ENCODE assay signal across 21 mouse cellular contexts in the genomic region with DNA sequence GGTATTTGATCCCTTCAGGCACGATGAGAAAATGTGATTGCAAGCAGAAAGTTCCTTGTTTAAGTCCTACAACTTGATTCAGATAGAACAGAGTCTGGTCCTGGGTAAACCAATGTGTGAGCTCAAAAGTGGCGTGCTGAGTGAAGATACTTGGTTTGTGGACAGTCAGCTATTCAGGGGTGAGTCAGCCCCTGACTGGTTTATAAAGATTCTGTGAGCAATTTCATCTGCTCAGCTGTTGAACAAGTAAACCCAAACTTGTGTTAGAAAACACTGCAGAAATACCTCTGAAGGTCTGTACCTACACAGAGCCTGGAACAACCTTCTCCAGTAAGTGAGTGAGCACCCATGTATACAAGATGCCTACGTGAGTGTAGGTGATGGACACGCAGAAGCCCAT.
DNase-seq lines count a peak whose midpoint lies in the region; ATAC-seq lines count a peak whose summit lies in the region.
"Had no signal": no experiment of that assay in that cellular context is flagged by ENCODE, and none has a peak within 500 bp of the region (broad histone marks: within the 10 kb centered on the region; RNA-seq: fewer than 3 reads in every experiment).

No protein-coding gene starts in this region.

- no peak overlapping the region for H3K9ac ChIP-seq in hindbrain, embryonic 13.5 days
- H3K9ac ChIP-seq in midbrain, embryonic 12.5 days (replicated peaks), result no peak overlapping the region
- H3K9ac ChIP-seq in midbrain, embryonic 15.5 days, result no peak overlapping the region
- H3K9ac ChIP-seq: embryonic facial prominence, embryonic 12.5 days; forebrain, postnatal 0 days; neural tube, embryonic 12.5 days had no signal

- ATAC-seq in hindbrain, embryonic 13.5 days (ENCODE audit: low FRiP score), result no peak
- ATAC-seq in midbrain, embryonic 12.5 days (ENCODE audit: low FRiP score, low read depth), result no peak
- no peak for ATAC-seq in midbrain, embryonic 15.5 days (replicated peaks)
- ATAC-seq: forebrain, postnatal 0 days had no signal

- peak overlapping the region; percentile 83 for H3K27ac ChIP-seq in hindbrain, embryonic 10.5 days
- no peak overlapping the region for H3K27ac ChIP-seq in hindbrain, embryonic 13.5 days
- peak overlapping the region; percentile 20; the same call in 1 of the 2 replicates for H3K27ac ChIP-seq in midbrain, embryonic 12.5 days (replicated peaks)
- no peak overlapping the region for H3K27ac ChIP-seq in midbrain, embryonic 15.5 days
- H3K27ac ChIP-seq: embryonic facial prominence, embryonic 12.5 days; gastrocnemius, adult 2 months; heart, adult 2 months; left cerebral cortex, adult 2 months; limb, embryonic 10.5 days; neural tube, embryonic 12.5 days had no signal

- peak; percentile 45 for DNase-seq in adrenal gland, adult 2 months
- no peak for DNase-seq in adrenal gland, adult 18-20 months (ENCODE audit: low spot score in 2 of 2)
- peak; percentile 3 for DNase-seq in hindbrain, embryonic 10.5 days (ENCODE audit: low spot score)
- DNase-seq in cerebellum, postnatal 4 days (ENCODE audit: low spot score in 2 of 2), result no peak
- no peak for DNase-seq in gastrocnemius, postnatal 25 days
- DNase-seq: cerebellum, adult 9-11 months; forebrain, postnatal 0 days; gastrocnemius, adult 2 months; heart, adult 2 months; heart, postnatal 36 days; lung, adult 2 months; lung, postnatal 4 days had no signal

- H3K4me3 ChIP-seq in hindbrain, embryonic 10.5 days, result no peak overlapping the region
- no peak overlapping the region for H3K4me3 ChIP-seq in hindbrain, embryonic 13.5 days
- no peak overlapping the region for H3K4me3 ChIP-seq in midbrain, embryonic 12.5 days
- no peak overlapping the region for H3K4me3 ChIP-seq in midbrain, embryonic 15.5 days
- H3K4me3 ChIP-seq: embryonic facial prominence, embryonic 12.5 days; gastrocnemius, adult 2 months; heart, adult 2 months; left cerebral cortex, adult 2 months; limb, embryonic 10.5 days; neural tube, embryonic 12.5 days had no signal

- peaks cover 45% of the 10 kb centered on the region for H3K27me3 ChIP-seq in hindbrain, embryonic 10.5 days (ENCODE audit: insufficient read depth, poor library complexity, severe bottlenecking)
- H3K27me3 ChIP-seq in hindbrain, embryonic 13.5 days, result peaks cover 6% of the 10 kb centered on the region; the same call in 1 of the 2 replicates
- peaks cover 22% of the 10 kb centered on the region; the same call in 1 of the 2 replicates for H3K27me3 ChIP-seq in midbrain, embryonic 12.5 days
- H3K27me3 ChIP-seq in midbrain, embryonic 15.5 days (replicated peaks), result no peaks in the 10 kb centered on the region
- H3K27me3 ChIP-seq: CH12.LX; neural tube, embryonic 12.5 days had no signal

- H3K4me2 ChIP-seq in hindbrain, embryonic 13.5 days, result no peak overlapping the region
- H3K4me2 ChIP-seq in midbrain, embryonic 12.5 days (replicated peaks), result no peak overlapping the region
- no peak overlapping the region for H3K4me2 ChIP-seq in midbrain, embryonic 15.5 days
- H3K4me2 ChIP-seq: embryonic facial prominence, embryonic 12.5 days; liver, embryonic 11.5 days; neural tube, embryonic 12.5 days had no signal

- peaks cover 24% of the 10 kb centered on the region; the same call in 1 of the 2 replicates for H3K4me1 ChIP-seq in hindbrain, embryonic 10.5 days (replicated peaks)
- H3K4me1 ChIP-seq in hindbrain, embryonic 13.5 days (replicated peaks), result no peaks in the 10 kb centered on the region
- peaks cover 4% of the 10 kb centered on the region; the same call in 1 of the 2 replicates for H3K4me1 ChIP-seq in midbrain, embryonic 12.5 days
- H3K4me1 ChIP-seq in midbrain, embryonic 15.5 days, result no peaks in the 10 kb centered on the region
- H3K4me1 ChIP-seq: embryonic facial prominence, embryonic 12.5 days; neural tube, embryonic 12.5 days had no signal

- H3K9me3 ChIP-seq in hindbrain, embryonic 10.5 days, result no peaks in the 10 kb centered on the region
- H3K9me3 ChIP-seq in hindbrain, embryonic 13.5 days, result no peaks in the 10 kb centered on the region
- no peaks in the 10 kb centered on the region for H3K9me3 ChIP-seq in midbrain, embryonic 12.5 days
- H3K9me3 ChIP-seq in midbrain, embryonic 15.5 days, result no peaks in the 10 kb centered on the region
- H3K9me3 ChIP-seq: embryonic facial prominence, embryonic 12.5 days; limb, embryonic 10.5 days; neural tube, embryonic 12.5 days had no signal

- WGBS in hindbrain, embryonic 10.5 days, result 39% methylated on average over 4 of the region's 4 CpGs
- 38% methylated on average over 4 of the region's 4 CpGs for WGBS in hindbrain, embryonic 13.5 days
- 39% methylated on average over 4 of the region's 4 CpGs for WGBS in midbrain, embryonic 12.5 days
- WGBS in midbrain, embryonic 15.5 days, result 38% methylated on average over 4 of the region's 4 CpGs

- no peaks in the 10 kb centered on the region for H3K36me3 ChIP-seq in hindbrain, embryonic 10.5 days
- H3K36me3 ChIP-seq in hindbrain, embryonic 13.5 days, result no peaks in the 10 kb centered on the region
- no peaks in the 10 kb centered on the region for H3K36me3 ChIP-seq in midbrain, embryonic 12.5 days
- H3K36me3 ChIP-seq in midbrain, embryonic 15.5 days (replicated peaks), result no peaks in the 10 kb centered on the region
- H3K36me3 ChIP-seq: embryonic facial prominence, embryonic 12.5 days; limb, embryonic 10.5 days; neural tube, embryonic 12.5 days had no signal

Comparison
In these comparisons a context has a peak if more than half of its experiments do, and no peak if none do; other contexts are left out.
1. DNase-seq: peak in adrenal gland, adult 2 months (single experiment) and hindbrain, embryonic 10.5 days (single experiment); none in adrenal gland, adult 18-20 months (0 of 2), cerebellum, postnatal 4 days (0 of 2) and gastrocnemius, postnatal 25 days (single experiment).
2. H3K27ac ChIP-seq: peak in hindbrain, embryonic 10.5 days (single experiment) and midbrain, embryonic 12.5 days (single experiment); none in hindbrain, embryonic 13.5 days (single experiment) and midbrain, embryonic 15.5 days (single experiment).